Mouse (Mus musculus): ENCODE measurements around the gene Gfpt1. TPM values are rescaled to one million over a fixed set of nuclear protein-coding genes. Genes with fewer than 3 reads are reported as not detected.
"Not testable (repeated sequence)": the region's sequence is repeated elsewhere in the genome, so short reads cannot be mapped to it uniquely, and the experiment has no call there.

The Gfpt1 gene
- polyA plus RNA-seq, 1 experiment from 2014 or later, result 7.7 TPM

GRCm38 (mm10) chr6:87043131-87043516 is 478 bp downstream of the Gfpt1 start:
- Histone ChIP-seq H3K4me1 (replicated peaks) (peaks cover 30% of the 10 kb centered on the region), H3K9ac (peak overlapping the region; percentile 97), H3K36me3 (peaks cover 4% of the 10 kb centered on the region), H3K4me2 (peak overlapping the region; percentile 98), H3K4me3 (replicated peaks) (peak overlapping the region; percentile 86), H3K27ac (peak overlapping the region; percentile 80), H3K27me3 (no peaks in the 10 kb centered on the region), H3K9me3 (replicated peaks) (no peaks in the 10 kb centered on the region)
- 2% methylated on average over 9 of the region's 9 CpGs for WGBS (ENCODE audit: insufficient replicate concordance)
- ATAC-seq (ENCODE audit: low read depth), result peak; percentile 18; the same call in 1 of the 2 replicates
- no peak for DNase-seq

GRCm38 (mm10) chr6:87044895-87045294 is 2.2 kb downstream of the Gfpt1 start:
- Histone ChIP-seq H3K4me1 (replicated peaks) (peaks cover 30% of the 10 kb centered on the region), H3K27ac (no peak overlapping the region), H3K36me3 (peaks cover 8% of the 10 kb centered on the region), H3K9me3 (replicated peaks) (no peaks in the 10 kb centered on the region), H3K27me3 (no peaks in the 10 kb centered on the region), H3K4me2 (no peak overlapping the region), H3K9ac (no peak overlapping the region), H3K4me3 (replicated peaks) (no peak overlapping the region)
- DNase-seq (no peak), ATAC-seq (ENCODE audit: low read depth) (no peak)
- WGBS (ENCODE audit: insufficient replicate concordance), result 49% methylated on average over 2 of the region's 2 CpGs

DNA sequence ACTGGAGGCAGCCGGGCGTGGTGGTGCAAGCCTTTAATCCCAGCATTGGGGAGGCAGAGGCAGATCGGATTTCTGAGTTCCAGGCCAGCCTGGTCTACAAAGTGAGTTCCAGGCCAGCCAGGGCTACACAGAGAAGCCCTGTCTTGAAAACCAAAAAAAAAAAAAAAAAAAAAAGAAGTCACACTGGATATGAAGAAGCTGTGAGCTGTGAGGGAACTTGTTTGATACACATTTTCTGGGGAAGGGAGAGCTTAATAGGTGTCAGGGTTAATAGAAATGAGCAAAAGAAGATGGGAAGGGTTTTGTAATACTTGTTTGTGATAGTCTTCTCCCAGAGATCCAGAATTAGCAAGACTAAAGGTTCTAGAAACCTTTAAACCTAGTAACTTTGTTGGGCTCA is 2.9 kb downstream of the Gfpt1 start:
- H3K4me2 ChIP-seq, result no peak overlapping the region
- H3K27ac ChIP-seq, result no peak overlapping the region
- no peak for DNase-seq
- no peaks in the 10 kb centered on the region for H3K27me3 ChIP-seq
- no peak for ATAC-seq (ENCODE audit: low read depth)
- H3K4me1 ChIP-seq (replicated peaks), result peaks cover 30% of the 10 kb centered on the region
- WGBS (ENCODE audit: insufficient replicate concordance), result 77% methylated on average over 3 of the region's 3 CpGs
- H3K36me3 ChIP-seq, result peaks cover 8% of the 10 kb centered on the region
- H3K9ac ChIP-seq, result no peak overlapping the region
- H3K9me3 ChIP-seq (replicated peaks), result no peaks in the 10 kb centered on the region
- no peak overlapping the region for H3K4me3 ChIP-seq (replicated peaks)

DNA sequence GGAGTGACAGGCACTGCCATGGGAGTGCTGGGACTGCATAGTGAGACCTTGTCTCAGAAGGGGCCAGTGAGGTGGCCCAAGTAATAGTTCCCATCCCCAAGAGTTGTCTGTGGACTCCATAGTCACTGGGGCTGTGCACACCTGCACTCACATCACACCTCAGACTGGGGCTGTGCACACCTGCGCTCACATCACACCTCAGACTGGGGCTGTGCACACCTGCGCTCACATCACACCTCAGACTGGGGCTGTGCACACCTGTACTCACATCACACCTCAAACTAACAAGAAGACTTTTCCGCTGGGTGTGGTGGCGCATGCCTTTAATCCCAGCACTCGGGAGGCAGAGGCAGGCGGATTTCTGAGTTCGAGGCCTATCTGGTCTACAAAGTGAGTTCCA is 6.1 kb downstream of the Gfpt1 start:
- WGBS (ENCODE audit: insufficient replicate concordance), result 81% methylated on average over 7 of the region's 7 CpGs
- not testable (repeated sequence) for H3K27me3 ChIP-seq; H3K4me1 ChIP-seq (replicated peaks); H3K9me3 ChIP-seq (replicated peaks); H3K4me3 ChIP-seq (replicated peaks); H3K4me2 ChIP-seq; ATAC-seq (ENCODE audit: low read depth); H3K27ac ChIP-seq; DNase-seq; H3K9ac ChIP-seq
- H3K36me3 ChIP-seq, result peaks cover 33% of the 10 kb centered on the region

- Histone ChIP-seq H3K9ac (no peak overlapping the region), H3K9me3 (replicated peaks) (no peaks in the 10 kb centered on the region), H3K4me2 (no peak overlapping the region), H3K4me3 (replicated peaks) (no peak overlapping the region), H3K27ac (no peak overlapping the region), H3K27me3 (no peaks in the 10 kb centered on the region), H3K4me1 (replicated peaks) (no peaks in the 10 kb centered on the region), H3K36me3 (peaks cover 58% of the 10 kb centered on the region)
- 87% methylated on average over 10 of the region's 10 CpGs for WGBS (ENCODE audit: insufficient replicate concordance)
- ATAC-seq (ENCODE audit: low read depth) (no peak), DNase-seq (no peak)
Observed at GRCm38 (mm10) chr6:87051886-87052425, 9.3 kb downstream of the Gfpt1 start.

DNA sequence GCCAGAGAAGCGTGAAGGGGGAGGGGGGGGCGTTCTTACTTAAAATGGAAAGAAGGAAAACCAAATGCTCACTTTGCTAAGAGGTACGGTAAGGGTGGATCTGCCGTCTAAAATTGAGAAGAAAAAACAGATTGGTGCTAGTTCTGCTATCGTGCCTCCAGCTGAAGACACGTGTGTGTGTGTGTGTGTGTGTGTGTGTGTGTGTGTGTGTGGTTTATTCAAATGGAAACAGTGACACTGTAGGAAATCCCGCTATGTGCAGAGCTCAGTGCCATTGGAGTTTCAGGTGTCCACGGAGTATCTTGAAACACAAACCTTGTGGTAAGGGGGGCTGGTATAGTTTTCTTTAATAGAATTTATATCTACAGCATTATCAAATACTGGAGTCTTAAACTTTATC is 11.5 kb downstream of the Gfpt1 start:
- H3K9me3 ChIP-seq (replicated peaks), result no peaks in the 10 kb centered on the region
- no peak overlapping the region for H3K4me2 ChIP-seq
- no peaks in the 10 kb centered on the region for H3K27me3 ChIP-seq
- WGBS (ENCODE audit: insufficient replicate concordance), result 81% methylated on average over 8 of the region's 8 CpGs
- DNase-seq (no peak), ATAC-seq (ENCODE audit: low read depth) (no peak)
- H3K4me1 ChIP-seq (replicated peaks), result no peaks in the 10 kb centered on the region
- H3K27ac ChIP-seq, result no peak overlapping the region
- peaks cover 72% of the 10 kb centered on the region for H3K36me3 ChIP-seq
- no peak overlapping the region for H3K4me3 ChIP-seq (replicated peaks)
- H3K9ac ChIP-seq, result no peak overlapping the region

DNA sequence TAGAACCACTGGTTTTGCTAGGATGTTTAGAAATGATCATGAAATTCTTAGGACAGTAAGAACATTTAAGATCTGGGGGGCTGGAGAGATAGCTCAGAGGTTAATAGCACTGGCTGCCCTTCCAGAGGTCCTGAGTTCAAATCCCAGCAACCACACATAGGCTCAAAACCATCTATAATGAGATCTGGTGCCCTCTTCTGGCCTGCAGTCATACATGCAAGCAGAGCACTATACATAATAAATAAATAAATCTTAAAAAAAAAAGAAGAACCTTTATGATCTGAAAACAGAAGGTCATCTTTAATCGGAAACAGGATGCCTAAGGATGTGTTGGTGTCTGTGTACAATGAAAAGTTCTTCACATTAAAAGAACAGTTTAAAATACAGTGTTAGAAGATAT is 17.1 kb downstream of the Gfpt1 start:
- H3K4me1 ChIP-seq (replicated peaks), result 0 out of 2 replicates have a peak, but pooled peaks cover 2% of the 10 kb centered on the region
- H3K4me2 ChIP-seq, result no peak overlapping the region
- H3K4me3 ChIP-seq (replicated peaks), result no peak overlapping the region
- peaks cover 71% of the 10 kb centered on the region for H3K36me3 ChIP-seq
- ATAC-seq (ENCODE audit: low read depth) (no peak), DNase-seq (no peak)
- no peaks in the 10 kb centered on the region for H3K27me3 ChIP-seq
- H3K27ac ChIP-seq, result no peak overlapping the region
- WGBS (ENCODE audit: insufficient replicate concordance), result 77% methylated on average over 1 of the region's 1 CpGs
- no peak overlapping the region for H3K9ac ChIP-seq
- no peaks in the 10 kb centered on the region for H3K9me3 ChIP-seq (replicated peaks)

DNA sequence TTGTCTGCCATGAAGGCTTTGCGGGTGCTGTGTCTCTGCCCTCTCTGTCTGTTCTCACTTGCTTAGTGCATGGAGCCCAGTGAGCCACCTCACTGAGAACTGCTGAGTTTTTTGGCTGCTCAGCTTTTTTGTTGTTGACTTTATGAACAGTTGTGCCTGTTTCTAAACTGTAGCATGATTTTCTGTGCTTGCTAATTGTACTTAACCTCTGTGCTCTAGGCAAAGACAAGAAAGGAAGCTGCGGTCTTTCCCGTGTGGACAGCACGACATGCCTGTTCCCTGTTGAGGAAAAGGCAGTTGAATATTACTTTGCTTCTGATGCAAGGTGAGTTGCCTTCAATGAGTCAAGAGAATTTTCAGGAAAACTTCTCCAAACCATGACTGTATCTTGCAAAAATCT is 20.9 kb downstream of the Gfpt1 start:
- H3K36me3 ChIP-seq, result peaks cover 67% of the 10 kb centered on the region
- no peak for ATAC-seq (ENCODE audit: low read depth)
- DNase-seq, result no peak
- no peaks in the 10 kb centered on the region for H3K9me3 ChIP-seq (replicated peaks)
- 84% methylated on average over 4 of the region's 4 CpGs for WGBS (ENCODE audit: insufficient replicate concordance)
- H3K4me3 ChIP-seq (replicated peaks), result no peak overlapping the region
- no peak overlapping the region for H3K9ac ChIP-seq
- H3K4me2 ChIP-seq, result no peak overlapping the region
- H3K4me1 ChIP-seq (replicated peaks), result 0 out of 2 replicates have a peak, but pooled peaks cover 4% of the 10 kb centered on the region
- no peaks in the 10 kb centered on the region for H3K27me3 ChIP-seq
- H3K27ac ChIP-seq, result no peak overlapping the region

GRCm38 (mm10) chr6:87068209-87068608 is 25.6 kb downstream of the Gfpt1 start:
- peaks cover 25% of the 10 kb centered on the region for H3K4me1 ChIP-seq (replicated peaks)
- 66% methylated on average over 2 of the region's 2 CpGs for WGBS (ENCODE audit: insufficient replicate concordance)

GRCm38 (mm10) chr6:87069195-87069900 is 26.7 kb downstream of the Gfpt1 start:
- H3K9me3 ChIP-seq (replicated peaks), result no peaks in the 10 kb centered on the region
- ATAC-seq (ENCODE audit: low read depth) (no peak), DNase-seq (no peak)
- H3K4me3 ChIP-seq (replicated peaks), result no peak overlapping the region
- no peaks in the 10 kb centered on the region for H3K27me3 ChIP-seq
- peaks cover 28% of the 10 kb centered on the region for H3K4me1 ChIP-seq (replicated peaks)
- no peak overlapping the region for H3K4me2 ChIP-seq
- H3K9ac ChIP-seq, result no peak overlapping the region
- peaks cover 50% of the 10 kb centered on the region for H3K36me3 ChIP-seq
- WGBS (ENCODE audit: insufficient replicate concordance), result 73% methylated on average over 7 of the region's 7 CpGs
- H3K27ac ChIP-seq, result no peak overlapping the region

More at GRCm38 (mm10) chr6:87068209-87068608, 25.6 kb downstream of the Gfpt1 start:
- ATAC-seq (ENCODE audit: low read depth) (no peak), DNase-seq (no peak)
- Histone ChIP-seq H3K36me3 (peaks cover 53% of the 10 kb centered on the region), H3K27ac (no peak overlapping the region), H3K9me3 (replicated peaks) (no peaks in the 10 kb centered on the region), H3K9ac (no peak overlapping the region), H3K27me3 (no peaks in the 10 kb centered on the region), H3K4me3 (replicated peaks) (no peak overlapping the region), H3K4me2 (no peak overlapping the region)

- Histone ChIP-seq H3K36me3 (peaks cover 42% of the 10 kb centered on the region), H3K4me2 (no peak overlapping the region), H3K9me3 (replicated peaks) (no peaks in the 10 kb centered on the region), H3K4me3 (replicated peaks) (no peak overlapping the region), H3K9ac (no peak overlapping the region), H3K27me3 (no peaks in the 10 kb centered on the region), H3K4me1 (replicated peaks) (peaks cover 33% of the 10 kb centered on the region), H3K27ac (no peak overlapping the region)
- 71% methylated on average over 4 of the region's 4 CpGs for WGBS (ENCODE audit: insufficient replicate concordance)
- DNase-seq, result no peak
- ATAC-seq (ENCODE audit: low read depth), result no peak
Observed at GRCm38 (mm10) chr6:87070641-87071040, 28.0 kb downstream of the Gfpt1 start.

- 0 out of 2 replicates have a peak, but pooled peaks have one; percentile 36 for ATAC-seq (ENCODE audit: low read depth)
Observed at GRCm38 (mm10) chr6:87072759-87073158, 30.1 kb downstream of the Gfpt1 start.

More at GRCm38 (mm10) chr6:87072759-87073158, 30.1 kb downstream of the Gfpt1 start:
- Histone ChIP-seq H3K4me1 (replicated peaks) (peaks cover 37% of the 10 kb centered on the region), H3K27ac (no peak overlapping the region), H3K9ac (no peak overlapping the region), H3K9me3 (replicated peaks) (no peaks in the 10 kb centered on the region), H3K4me2 (no peak overlapping the region), H3K4me3 (replicated peaks) (no peak overlapping the region), H3K27me3 (no peaks in the 10 kb centered on the region), H3K36me3 (peaks cover 40% of the 10 kb centered on the region)
- 23% methylated on average over 4 of the region's 4 CpGs for WGBS (ENCODE audit: insufficient replicate concordance)
- no peak for DNase-seq

Measured in liver, embryonic 13.5 days (tissue).